Mouse (Mus musculus): ENCODE results near the gene Zc3h12d.

GRCm38 (mm10) chr10:7802519-7803140 lies 29.6 kb upstream of the Zc3h12d start:
- TF ChIP-seq EP300 (IDR thresholded peaks at IDR 0.05), result no peak
- TF ChIP-seq CTCF (IDR thresholded peaks at IDR 0.05), result no peak

Measured in lung, postnatal 0 days (tissue).